ENCODE assay signal across 23 mouse cellular contexts in genomic region chr3:48587341-48587740, GRCm38 (mm10).
A peak's percentile ranks its signal among the peaks of the same experiment; 100 is the strongest.
DNase-seq lines count a peak whose midpoint lies in the region; ATAC-seq and TF ChIP-seq lines count a peak whose summit lies in the region.
"Had no signal": no experiment of that assay in that cellular context is flagged by ENCODE, and none has a peak within 500 bp of the region (broad histone marks: within the 10 kb centered on the region; RNA-seq: fewer than 3 reads in every experiment).

No protein-coding gene starts in this region.

- no peak overlapping the region for H3K27ac ChIP-seq in stomach, embryonic 14.5 days (ENCODE audit: low read length)
- H3K27ac ChIP-seq in stomach, postnatal 0 days (replicated peaks): no peak overlapping the region
- H3K27ac ChIP-seq: forebrain, embryonic 10.5 days; heart, embryonic 15.5 days; hindbrain, embryonic 10.5 days; hindbrain, embryonic 13.5 days had no signal

- H3K4me1 ChIP-seq in megakaryocyte, embryonic 14.5 days: no peaks in the 10 kb centered on the region
- no peaks in the 10 kb centered on the region for H3K4me1 ChIP-seq in stomach, embryonic 14.5 days (ENCODE audit: control insufficient read depth, insufficient read depth, low read length)
- no peaks in the 10 kb centered on the region for H3K4me1 ChIP-seq in stomach, postnatal 0 days (replicated peaks; ENCODE audit: control insufficient read depth, insufficient read depth)
- H3K4me1 ChIP-seq: hindbrain, embryonic 13.5 days had no signal

- H3K9ac ChIP-seq in stomach, embryonic 14.5 days (replicated peaks; ENCODE audit: low read depth, low read length): no peak overlapping the region
- H3K9ac ChIP-seq in stomach, postnatal 0 days (ENCODE audit: low read length): no peak overlapping the region
- H3K9ac ChIP-seq: heart, embryonic 12.5 days; heart, embryonic 15.5 days; hindbrain, embryonic 13.5 days had no signal

- TF ChIP-seq CTCF in stomach, postnatal 0 days (IDR thresholded peaks at IDR 0.05; ENCODE audit: low read depth): no peak

- DNase-seq in heart, adult 11 months: peak; percentile 70
- DNase-seq in heart, adult 9 months (ENCODE audit: low spot score in 2 of 2): no peak
- DNase-seq in stomach, postnatal 0 days (ENCODE audit: low spot score): no peak
- DNase-seq: adrenal gland, adult 2 months; adrenal gland, postnatal 14 days; cerebellum, adult 11 months; cerebellum, adult 2 months; cerebellum, adult 9-11 months; cerebellum, postnatal 25 days; gastrocnemius, postnatal 10 days; gastrocnemius, postnatal 36 days; heart, postnatal 10 days; heart, postnatal 36 days had no signal

- H3K4me3 ChIP-seq in megakaryocyte, embryonic 14.5 days (replicated peaks): peak overlapping the region; percentile 53
- H3K4me3 ChIP-seq in stomach, embryonic 14.5 days (ENCODE audit: low read depth, low read length): no peak overlapping the region
- no peak overlapping the region for H3K4me3 ChIP-seq in stomach, postnatal 0 days (ENCODE audit: low read depth, low read length)
- H3K4me3 ChIP-seq: forebrain, embryonic 10.5 days; heart, embryonic 12.5 days; heart, embryonic 15.5 days; hindbrain, embryonic 10.5 days; hindbrain, embryonic 13.5 days had no signal

- no peaks in the 10 kb centered on the region for H3K27me3 ChIP-seq in megakaryocyte, embryonic 14.5 days (replicated peaks)
- H3K27me3 ChIP-seq in stomach, embryonic 14.5 days (ENCODE audit: control insufficient read depth, insufficient read depth, low read length): no peaks in the 10 kb centered on the region
- no peaks in the 10 kb centered on the region for H3K27me3 ChIP-seq in stomach, postnatal 0 days (ENCODE audit: control insufficient read depth, insufficient read depth, low read length)
- H3K27me3 ChIP-seq: heart, embryonic 12.5 days; heart, embryonic 15.5 days; hindbrain, embryonic 13.5 days had no signal

- WGBS in stomach, embryonic 14.5 days: 93% methylated on average over 2 of the region's 2 CpGs
- 94% methylated on average over 2 of the region's 2 CpGs for WGBS in stomach, postnatal 0 days

- H3K9me3 ChIP-seq in megakaryocyte, embryonic 14.5 days: peaks cover 4% of the 10 kb centered on the region; the same call in 1 of the 2 replicates
- H3K9me3 ChIP-seq in stomach, embryonic 14.5 days (ENCODE audit: control insufficient read depth, low read depth, low read length): no peaks in the 10 kb centered on the region
- H3K9me3 ChIP-seq in stomach, postnatal 0 days (ENCODE audit: control insufficient read depth, low read length): no peaks in the 10 kb centered on the region
- H3K9me3 ChIP-seq: forebrain, embryonic 10.5 days; heart, embryonic 12.5 days; heart, embryonic 15.5 days; hindbrain, embryonic 10.5 days; hindbrain, embryonic 13.5 days had no signal

- H3K4me2 ChIP-seq in stomach, embryonic 14.5 days (replicated peaks; ENCODE audit: low read depth, low read length): no peak overlapping the region
- no peak overlapping the region for H3K4me2 ChIP-seq in stomach, postnatal 0 days (replicated peaks; ENCODE audit: low read depth)
- H3K4me2 ChIP-seq: heart, embryonic 12.5 days; heart, embryonic 15.5 days; hindbrain, embryonic 13.5 days had no signal

- no peak for TF ChIP-seq EP300 in stomach, postnatal 0 days (optimal IDR thresholded peaks at IDR 0.05)

- H3K36me3 ChIP-seq in megakaryocyte, embryonic 14.5 days (replicated peaks; ENCODE audit: low read length): no peaks in the 10 kb centered on the region
- H3K36me3 ChIP-seq in stomach, embryonic 14.5 days (ENCODE audit: control insufficient read depth, insufficient read depth, low read length): no peaks in the 10 kb centered on the region
- H3K36me3 ChIP-seq in stomach, postnatal 0 days (ENCODE audit: control insufficient read depth, insufficient read depth, low read length): no peaks in the 10 kb centered on the region
- H3K36me3 ChIP-seq: forebrain, embryonic 10.5 days; heart, embryonic 12.5 days; heart, embryonic 15.5 days; hindbrain, embryonic 10.5 days; hindbrain, embryonic 13.5 days had no signal

- ATAC-seq in megakaryocyte, adult 5-6 weeks (ENCODE audit: poor library complexity, severe bottlenecking): no peak
- 0 out of 2 replicates have a peak, but pooled peaks have one; percentile 29 for ATAC-seq in stomach, embryonic 14.5 days (ENCODE audit: insufficient number of reproducible peaks, insufficient read depth, low FRiP score, low read depth)
- no peak for ATAC-seq in stomach, postnatal 0 days (ENCODE audit: low FRiP score, low TSS enrichment)
- ATAC-seq: CD4-positive, CD25-positive, alpha-beta regulatory T cell, adult 4 months; forebrain, embryonic 14.5 days had no signal
